Mouse (Mus musculus): Measurements from ENCODE around the gene Tmem150a.

Tmem150a gene

GRCm38 (mm10) chr6:72401875-72402274 lies 46.6 kb downstream of the Tmem150a start:
- peak; percentile 73 for DNase-seq (ENCODE audit: low read depth)

- no peak for DNase-seq (ENCODE audit: low read depth)
Measured at GRCm38 (mm10) chr6:72405356-72405755, 50.1 kb downstream of the Tmem150a start.

DNA sequence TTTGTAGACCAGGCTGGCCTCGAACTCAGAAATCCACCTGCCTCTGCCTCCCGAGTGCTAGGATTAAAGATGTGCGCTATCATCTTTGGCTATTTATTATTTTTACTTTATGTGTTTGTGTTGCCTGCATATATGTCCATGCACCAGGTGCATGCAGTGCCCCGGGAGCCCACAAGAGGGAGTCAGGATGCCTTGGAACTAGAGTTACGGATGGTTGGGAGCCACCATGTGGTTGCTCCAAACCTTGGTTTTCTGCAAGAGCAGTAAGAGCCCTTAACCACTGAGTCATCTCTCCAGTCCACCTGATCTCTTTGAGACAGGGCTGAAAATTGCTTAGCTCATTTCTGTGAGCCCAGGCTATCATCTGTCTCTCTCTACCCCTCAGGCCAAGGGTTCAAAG lies 51.9 kb downstream of the Tmem150a start:
- peak; percentile 93 for DNase-seq (ENCODE audit: low read depth)
